ENCODE assay signal across 23 mouse cellular contexts in genomic region chr4:138698296-138698695, GRCm38 (mm10). TPM values are rescaled to one million over a fixed set of nuclear protein-coding genes. Genes with fewer than 3 reads are reported as not detected.
"Had no signal": no experiment of that assay in that cellular context is flagged by ENCODE, and none has a peak within 500 bp of the region (broad histone marks: within the 10 kb centered on the region; RNA-seq: fewer than 3 reads in every experiment).

No protein-coding gene starts in this region.

- DNase-seq: layer of hippocampus, adult 9-11 months; left cerebral cortex, postnatal 4 days; lung, adult 18-20 months; lung, postnatal 14 days; lung, postnatal 4 days; retina, postnatal 1 day; thymus, adult 2 months; thymus, postnatal 14 days; thymus, postnatal 4 days had no signal

- H3K27ac ChIP-seq: hindbrain, postnatal 0 days; layer of hippocampus, adult 2 months; limb, embryonic 12.5 days; limb, embryonic 15.5 days; liver, embryonic 12.5 days; liver, embryonic 15.5 days; midbrain, embryonic 12.5 days; neural tube, embryonic 13.5 days; stomach, postnatal 0 days had no signal

- H3K9ac ChIP-seq: limb, embryonic 12.5 days; limb, embryonic 15.5 days; liver, embryonic 12.5 days; liver, embryonic 15.5 days; midbrain, embryonic 12.5 days; neural tube, embryonic 13.5 days had no signal

- H3K4me1 ChIP-seq: limb, embryonic 12.5 days; limb, embryonic 15.5 days; liver, embryonic 12.5 days; liver, embryonic 15.5 days had no signal

- H3K9me3 ChIP-seq: limb, embryonic 12.5 days; limb, embryonic 15.5 days; liver, embryonic 12.5 days; liver, embryonic 15.5 days; midbrain, embryonic 12.5 days; neural tube, embryonic 13.5 days had no signal

- H3K36me3 ChIP-seq: limb, embryonic 12.5 days; limb, embryonic 15.5 days; liver, embryonic 12.5 days; liver, embryonic 15.5 days; midbrain, embryonic 12.5 days; neural tube, embryonic 13.5 days had no signal

- ATAC-seq: hindbrain, postnatal 0 days; inflammation-experienced regulatory T-cells, adult 6 months; intestine, embryonic 16.5 days; liver, embryonic 12.5 days; midbrain, embryonic 16.5 days had no signal

- H3K4me3 ChIP-seq: layer of hippocampus, adult 2 months; limb, embryonic 12.5 days; limb, embryonic 15.5 days; liver, embryonic 12.5 days; liver, embryonic 15.5 days; midbrain, embryonic 12.5 days; myocyte; neural tube, embryonic 13.5 days had no signal

- H3K4me2 ChIP-seq: limb, embryonic 12.5 days; limb, embryonic 15.5 days; liver, embryonic 12.5 days; liver, embryonic 15.5 days; midbrain, embryonic 12.5 days; neural tube, embryonic 13.5 days had no signal

RNA-seq across cellular contexts. Expression of gene Pla2g2c, which starts 26.3 kb away (rescaled TPM):
- polyA plus RNA-seq: inflammation-experienced regulatory T-cells, adult 6 months; limb, embryonic 15.5 days; liver, embryonic 15.5 days; myocyte; thymus, adult 2 months had no signal

RNA-seq across cellular contexts. Expression of gene Ubxn10, which starts 38.7 kb away (rescaled TPM):
- polyA plus RNA-seq: inflammation-experienced regulatory T-cells, adult 6 months; myocyte had no signal

RNA-seq across cellular contexts. Expression of gene Pla2g2f, which starts 59.1 kb away (rescaled TPM):
- polyA plus RNA-seq: inflammation-experienced regulatory T-cells, adult 6 months; liver, embryonic 12.5 days; liver, embryonic 15.5 days; lung, embryonic 16.5 days; midbrain, embryonic 16.5 days; myocyte; neural tube, embryonic 13.5 days had no signal
